Mouse (Mus musculus) left cerebral cortex, postnatal 25 days (tissue): ENCODE measurements around the gene Prtn3. TPM values are rescaled to one million over a fixed set of nuclear protein-coding genes. Genes with fewer than 3 reads are reported as not detected.
A peak's percentile ranks its signal among the peaks of the same experiment; 100 is the strongest.
"Not testable (repeated sequence)": the region's sequence is repeated elsewhere in the genome, so short reads cannot be mapped to it uniquely, and the experiment has no call there.

ENCODE experiments used
- DNase-seq, 2 experiments: peaks; one replicate each; pipeline ENCODE4 v3.0.0; 2022; ENCODE audit warnings: low spot score in 2 of 2, mixed read lengths in 1 of 2
- intact Hi-C: fragments of 180-260 bp; cut with DNase I; formaldehyde crosslinking; loops from one replicate; pipeline ENCODE4 v1.15.1; 2025
- total RNA-seq, 2 experiments: library from RNA; stranded (reverse); gene quantifications; 2 replicates each; pipeline ENCODE4 v1.2.3; 2021

Gene Prtn3
- total RNA-seq, 2 experiments from 2014 or later: 1.4 to 2.4 TPM

- DNase-seq: no peak
- intact Hi-C loops: no loop called here
Measured at GRCm38 (mm10) chr10:79865801-79866295, 8.4 kb upstream of the Prtn3 start.

- intact Hi-C loops: no loop called here
- no peak for DNase-seq
Measured at GRCm38 (mm10) chr10:79866601-79867000, 7.7 kb upstream of the Prtn3 start.

GRCm38 (mm10) chr10:79871845-79872244 lies 2.4 kb upstream of the Prtn3 start:
- intact Hi-C loops: no loop called here
- peak in 1 of 2 experiments; percentile 64 for DNase-seq

GRCm38 (mm10) chr10:79872862-79873261 lies 1.4 kb upstream of the Prtn3 start:
- intact Hi-C loops: no loop called here
- DNase-seq: no peak

- no peak for DNase-seq
- intact Hi-C loops: no loop called here
Measured at GRCm38 (mm10) chr10:79873313-79873712, 963 bp upstream of the Prtn3 start.

- intact Hi-C loops: no loop called here
- no peak for DNase-seq
Measured at GRCm38 (mm10) chr10:79873715-79874289, 474 bp upstream of the Prtn3 start.

- DNase-seq: no peak
- intact Hi-C loops: no loop called here
Measured at GRCm38 (mm10) chr10:79877174-79877573, 2.9 kb downstream of the Prtn3 start.

GRCm38 (mm10) chr10:79877757-79878156 lies 3.5 kb downstream of the Prtn3 start:
- intact Hi-C loops: no loop called here
- no peak for DNase-seq

- intact Hi-C loops: no loop called here
- no peak for DNase-seq
Measured at GRCm38 (mm10) chr10:79879527-79879926, 5.3 kb downstream of the Prtn3 start.

GRCm38 (mm10) chr10:79880721-79881120 lies 6.4 kb downstream of the Prtn3 start:
- intact Hi-C loops: loop anchor here (5.0 kb wide), 1 partner anchor 43 kb away; no protein-coding TSS in a partner anchor
- DNase-seq: no peak

GRCm38 (mm10) chr10:79881981-79882380 lies 7.7 kb downstream of the Prtn3 start:
- intact Hi-C loops: loop anchor here (2.0 to 5.0 kb wide), 2 partner anchors 43 to 45 kb away; no protein-coding TSS in a partner anchor
- no peak for DNase-seq

GRCm38 (mm10) chr10:79883297-79884084 lies 9.2 kb downstream of the Prtn3 start:
- intact Hi-C loops: loop anchor here (2.0 to 5.0 kb wide), 2 partner anchors 41 to 46 kb away; no protein-coding TSS in a partner anchor
- DNase-seq: peak; percentile 76 to 84

GRCm38 (mm10) chr10:79884446-79884845 lies 10.2 kb downstream of the Prtn3 start:
- intact Hi-C loops: loop anchor here (5.0 kb wide), 1 partner anchor 47 kb away; no protein-coding TSS in a partner anchor
- no peak for DNase-seq

- intact Hi-C loops: loop anchor here (5.0 kb wide), 1 partner anchor 48 kb away; no protein-coding TSS in a partner anchor
- not testable (repeated sequence) for DNase-seq
Measured at GRCm38 (mm10) chr10:79884938-79885337, 10.7 kb downstream of the Prtn3 start.

GRCm38 (mm10) chr10:79886054-79886453 lies 11.8 kb downstream of the Prtn3 start, which contains the start of gene Elane:
Elane (plus strand) TSS chr10:79886247.
- intact Hi-C loops: no loop called here
- DNase-seq: no peak

- no peak for DNase-seq
- intact Hi-C loops: no loop called here
Measured at GRCm38 (mm10) chr10:79886611-79887010, 12.3 kb downstream of the Prtn3 start.

- intact Hi-C loops: no loop called here
- DNase-seq: no peak
Measured at GRCm38 (mm10) chr10:79889386-79889785, 15.1 kb downstream of the Prtn3 start.

- DNase-seq: no peak
- intact Hi-C loops: loop anchor here (5.0 kb wide), 1 partner anchor 67 kb away; no protein-coding TSS in a partner anchor
Measured at GRCm38 (mm10) chr10:79890670-79891069, 16.4 kb downstream of the Prtn3 start, which contains the start of gene Cfd. Cfd (plus strand) TSS chr10:79890853.

GRCm38 (mm10) chr10:79892451-79893118 lies 18.3 kb downstream of the Prtn3 start:
- intact Hi-C loops: loop anchor here (2.0 to 5.0 kb wide), 2 partner anchors 32 to 65 kb away; no protein-coding TSS in a partner anchor
- DNase-seq: peak; percentile 73 to 83

GRCm38 (mm10) chr10:79896306-79896705 lies 22.0 kb downstream of the Prtn3 start:
- DNase-seq: no peak
- intact Hi-C loops: no loop called here
